Mouse (Mus musculus): ENCODE results near the gene Oasl2. TPM values are rescaled to one million over a fixed set of nuclear protein-coding genes. Genes with fewer than 3 reads are reported as not detected.
"Not testable (repeated sequence)": the region's sequence is repeated elsewhere in the genome, so short reads cannot be mapped to it uniquely, and the experiment has no call there.

Gene Oasl2
- total and polyA plus RNA-seq, 3 experiments = 0.33 TPM; not detected in 2

DNA sequence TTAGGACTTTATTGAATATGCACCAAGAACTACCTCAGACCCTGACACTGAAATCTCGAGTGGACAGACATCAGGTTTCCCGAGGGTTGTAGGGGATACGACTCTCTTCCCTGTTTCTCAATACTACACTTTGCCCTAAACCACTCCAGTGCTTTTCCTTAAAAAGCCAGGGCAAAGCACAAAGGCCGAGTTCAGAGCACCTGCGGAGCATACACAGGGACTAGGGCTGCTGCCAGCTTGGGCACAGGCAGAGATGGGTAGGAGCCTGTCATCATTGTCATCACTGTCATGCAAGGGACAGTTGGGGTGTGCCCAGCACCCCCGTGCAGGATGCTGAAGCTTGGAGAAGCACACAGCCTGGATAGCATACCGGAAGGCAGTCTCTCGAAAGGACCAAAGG, 36.5 kb downstream of the Oasl2 start:
- peaks cover 70% of the 10 kb centered on the region for H3K36me3 ChIP-seq (replicated peaks)
- no peak overlapping the region for H3K4me3 ChIP-seq (ENCODE audit: low read depth, low read length)
- ATAC-seq (ENCODE audit: extremely low read depth, insufficient number of reproducible peaks, low FRiP score, poor library complexity, severe bottlenecking) = no peak
- DNase-seq (ENCODE audit: low spot score) = no peak
- no peaks in the 10 kb centered on the region for H3K9me3 ChIP-seq (replicated peaks)
- TF ChIP-seq CTCF (IDR thresholded peaks at IDR 0.05; ENCODE audit: low read depth, low read length) (no peak), GATA2 (IDR thresholded peaks at IDR 0.05; ENCODE audit: borderline replicate concordance, low read depth, low read length) (no peak), TAL1 (conservative IDR thresholded peaks at IDR 0.05; ENCODE audit: low read depth, low read length) (no peak), GATA1 (IDR thresholded peaks at IDR 0.05; ENCODE audit: borderline replicate concordance, low read length) (no peak), POLR2AphosphoS5 (IDR thresholded peaks at IDR 0.05; ENCODE audit: insufficient replicate concordance, low read depth, low read length) (no peak)
- peaks cover 8% of the 10 kb centered on the region; the same call in 1 of the 2 replicates for H3K4me1 ChIP-seq (ENCODE audit: insufficient read depth, low read depth, low read length)
- peaks cover 31% of the 10 kb centered on the region for H3K27me3 ChIP-seq (ENCODE audit: insufficient read depth, low read length)

DNA sequence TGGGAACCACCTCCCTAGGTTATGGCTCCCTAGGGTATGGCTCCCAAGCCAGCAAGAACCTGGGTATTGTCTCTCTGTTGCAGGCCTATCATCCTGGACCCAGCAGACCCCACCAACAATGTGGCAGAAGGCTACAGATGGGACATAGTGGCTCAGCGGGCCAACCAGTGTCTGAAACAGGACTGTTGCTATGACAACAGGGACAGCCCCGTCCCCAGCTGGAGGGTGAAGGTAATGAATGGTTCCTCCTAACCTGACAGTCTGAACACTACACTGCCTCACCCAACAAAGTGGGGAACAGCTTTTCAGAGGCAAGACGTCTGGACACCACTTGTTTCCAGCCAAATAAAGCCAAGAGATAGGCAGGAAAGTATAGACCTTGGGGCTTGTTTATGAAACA, 39.1 kb downstream of the Oasl2 start:
- peaks cover 23% of the 10 kb centered on the region for H3K27me3 ChIP-seq (ENCODE audit: insufficient read depth, low read length)
- DNase-seq (ENCODE audit: low spot score) = no peak
- H3K36me3 ChIP-seq (replicated peaks) = peaks cover 55% of the 10 kb centered on the region
- TF ChIP-seq CTCF (IDR thresholded peaks at IDR 0.05; ENCODE audit: low read depth, low read length) = no peak
- no peak for TF ChIP-seq POLR2AphosphoS5 (IDR thresholded peaks at IDR 0.05; ENCODE audit: insufficient replicate concordance, low read depth, low read length)
- no peak for TF ChIP-seq GATA1 (IDR thresholded peaks at IDR 0.05; ENCODE audit: borderline replicate concordance, low read length)
- TF ChIP-seq TAL1 (conservative IDR thresholded peaks at IDR 0.05; ENCODE audit: low read depth, low read length) = no peak
- TF ChIP-seq GATA2 (IDR thresholded peaks at IDR 0.05; ENCODE audit: borderline replicate concordance, low read depth, low read length) = no peak
- no peak for ATAC-seq (ENCODE audit: extremely low read depth, insufficient number of reproducible peaks, low FRiP score, poor library complexity, severe bottlenecking)
- H3K4me1 ChIP-seq (ENCODE audit: insufficient read depth, low read depth, low read length) = peaks cover 8% of the 10 kb centered on the region; the same call in 1 of the 2 replicates
- H3K9me3 ChIP-seq (replicated peaks) = no peaks in the 10 kb centered on the region
- no peak overlapping the region for H3K4me3 ChIP-seq (ENCODE audit: low read depth, low read length)

DNA sequence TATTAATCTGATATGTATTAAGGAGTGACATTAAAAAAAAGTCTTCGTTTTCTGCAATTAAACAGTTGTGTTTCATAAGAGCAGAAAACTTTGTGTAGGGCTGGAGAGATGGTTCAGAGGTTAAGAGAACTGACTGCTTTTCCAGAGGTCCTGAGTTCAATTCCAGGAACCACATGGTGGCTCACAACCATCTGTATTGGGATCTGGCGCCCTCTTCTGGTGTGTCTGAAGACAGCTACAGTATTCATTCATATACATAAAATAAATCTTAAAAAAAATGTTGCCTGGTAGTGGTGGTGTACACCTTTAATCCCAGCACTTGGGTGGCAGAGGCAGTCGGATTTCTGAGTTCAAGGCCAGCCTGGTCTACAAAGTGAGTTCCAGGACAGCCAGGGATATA, 44.4 kb downstream of the Oasl2 start:
- not testable (repeated sequence) for H3K27me3 ChIP-seq (ENCODE audit: insufficient read depth, low read length); DNase-seq (ENCODE audit: low spot score); H3K9me3 ChIP-seq (replicated peaks); ATAC-seq (ENCODE audit: extremely low read depth, insufficient number of reproducible peaks, low FRiP score, poor library complexity, severe bottlenecking); H3K4me3 ChIP-seq (ENCODE audit: low read depth, low read length)
- Histone ChIP-seq H3K4me1 (ENCODE audit: insufficient read depth, low read depth, low read length) (peaks cover 21% of the 10 kb centered on the region), H3K36me3 (replicated peaks) (peaks cover 46% of the 10 kb centered on the region)

DNA sequence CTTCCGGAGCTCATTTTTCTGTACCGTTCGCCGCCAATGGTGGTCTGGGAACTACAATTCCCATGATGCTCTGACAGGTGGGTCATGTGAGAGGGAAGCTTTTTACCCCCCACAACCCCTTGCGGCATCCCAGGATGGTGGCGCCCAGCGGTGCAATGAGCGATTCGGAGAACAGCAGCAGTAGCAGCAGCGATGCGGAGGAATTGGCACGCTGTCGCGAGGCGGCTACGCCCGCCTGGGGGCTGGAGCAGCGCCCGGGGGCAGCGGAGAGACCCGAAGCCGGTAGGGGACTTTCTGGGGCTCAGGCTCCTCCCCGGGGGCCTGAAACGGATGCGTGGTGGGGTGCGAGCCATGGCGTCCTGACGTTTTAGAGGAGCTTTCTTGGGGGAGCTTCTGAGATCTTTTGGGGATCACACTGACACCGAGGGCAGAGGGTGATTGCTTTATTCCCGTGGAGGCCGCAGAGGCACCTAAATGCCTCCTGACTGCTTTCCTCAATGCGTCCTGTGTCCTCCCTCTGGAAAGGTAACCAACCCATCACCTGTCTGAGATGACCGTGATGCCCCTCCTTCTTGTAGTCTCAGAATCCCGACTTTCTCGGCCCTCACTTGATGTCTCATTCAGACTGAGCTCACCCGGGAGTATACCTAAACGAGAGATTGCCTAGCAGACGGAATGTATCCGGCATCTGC, 45.5 kb downstream of the Oasl2 start, which contains the start of gene 2210016L21Rik:
Gene 2210016L21Rik, plus strand, starts transcription at position 85 of the 692 bp plus-strand sequence.
- ATAC-seq (ENCODE audit: extremely low read depth, insufficient number of reproducible peaks, low FRiP score, poor library complexity, severe bottlenecking) = peak; percentile 81
- H3K27me3 ChIP-seq (ENCODE audit: insufficient read depth, low read length) = peaks cover 5% of the 10 kb centered on the region
- peak; percentile 96 for DNase-seq (ENCODE audit: low spot score)
- peaks cover 47% of the 10 kb centered on the region for H3K36me3 ChIP-seq (replicated peaks)
- peaks cover 16% of the 10 kb centered on the region for H3K4me1 ChIP-seq (ENCODE audit: insufficient read depth, low read depth, low read length)
- peak within 1 kb of the TSS; percentile 80 for H3K4me3 ChIP-seq (ENCODE audit: low read depth, low read length)
- no peaks in the 10 kb centered on the region for H3K9me3 ChIP-seq (replicated peaks)
- TF ChIP-seq GATA1 (IDR thresholded peaks at IDR 0.05; ENCODE audit: borderline replicate concordance, low read length) = no peak
- TF ChIP-seq CTCF (IDR thresholded peaks at IDR 0.05; ENCODE audit: low read depth, low read length) = no peak
- no peak for TF ChIP-seq POLR2AphosphoS5 (IDR thresholded peaks at IDR 0.05; ENCODE audit: insufficient replicate concordance, low read depth, low read length)
- no peak for TF ChIP-seq TAL1 (conservative IDR thresholded peaks at IDR 0.05; ENCODE audit: low read depth, low read length)
- no peak for TF ChIP-seq GATA2 (IDR thresholded peaks at IDR 0.05; ENCODE audit: borderline replicate concordance, low read depth, low read length)

DNA sequence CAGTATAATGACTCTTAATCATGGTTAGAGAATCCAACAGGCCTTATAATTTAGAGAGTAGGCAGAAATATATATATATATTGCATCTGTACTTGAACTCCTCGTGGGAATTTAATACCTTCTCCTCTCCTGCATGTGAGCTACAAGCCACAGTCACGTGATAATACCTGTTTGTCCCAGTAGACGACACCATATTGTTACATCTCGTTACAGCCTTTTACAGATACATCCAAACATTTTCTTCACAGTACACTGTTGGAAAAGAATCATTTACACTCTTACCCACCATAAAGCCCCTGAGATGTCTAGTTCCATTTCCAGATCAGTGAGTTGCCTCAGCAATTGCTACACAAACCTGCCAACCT, 46.0 kb downstream of the Oasl2 start:
- TF ChIP-seq GATA1 (IDR thresholded peaks at IDR 0.05; ENCODE audit: borderline replicate concordance, low read length) = no peak
- Histone ChIP-seq H3K27me3 (ENCODE audit: insufficient read depth, low read length) (no peaks in the 10 kb centered on the region; the same call in 1 of the 2 replicates), H3K9me3 (replicated peaks) (no peaks in the 10 kb centered on the region), H3K4me1 (ENCODE audit: insufficient read depth, low read depth, low read length) (peaks cover 13% of the 10 kb centered on the region), H3K4me3 (ENCODE audit: low read depth, low read length) (peak overlapping the region; percentile 80), H3K36me3 (replicated peaks) (peaks cover 47% of the 10 kb centered on the region)
- ATAC-seq (ENCODE audit: extremely low read depth, insufficient number of reproducible peaks, low FRiP score, poor library complexity, severe bottlenecking) (no peak), DNase-seq (ENCODE audit: low spot score) (no peak)

DNA sequence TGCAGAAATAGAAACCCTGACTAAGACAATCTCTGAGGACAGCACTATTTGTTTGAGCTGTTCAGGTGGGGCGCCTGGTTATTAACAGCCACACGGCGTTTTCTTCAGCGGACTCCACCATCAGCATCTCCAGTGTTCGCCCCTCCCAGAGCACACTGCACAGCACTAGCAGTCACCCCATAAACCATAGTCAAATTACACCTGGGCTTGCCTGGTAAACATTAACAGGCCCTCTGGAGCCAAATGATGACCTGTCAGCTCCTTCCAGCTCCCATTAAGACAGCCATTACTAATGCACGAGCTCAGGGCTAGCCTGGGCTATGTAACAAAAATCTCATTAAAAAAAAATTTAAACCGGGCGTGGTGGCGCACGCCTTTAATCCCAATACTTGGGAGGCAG, 48.3 kb downstream of the Oasl2 start:
- DNase-seq (ENCODE audit: low spot score) (no peak), ATAC-seq (ENCODE audit: extremely low read depth, insufficient number of reproducible peaks, low FRiP score, poor library complexity, severe bottlenecking) (no peak)
- Histone ChIP-seq H3K4me1 (ENCODE audit: insufficient read depth, low read depth, low read length) (peaks cover 13% of the 10 kb centered on the region), H3K4me3 (ENCODE audit: low read depth, low read length) (no peak overlapping the region), H3K27me3 (ENCODE audit: insufficient read depth, low read length) (no peaks in the 10 kb centered on the region), H3K9me3 (replicated peaks) (no peaks in the 10 kb centered on the region), H3K36me3 (replicated peaks) (peaks cover 66% of the 10 kb centered on the region)
- TF ChIP-seq CTCF (IDR thresholded peaks at IDR 0.05; ENCODE audit: low read depth, low read length) = no peak

DNA sequence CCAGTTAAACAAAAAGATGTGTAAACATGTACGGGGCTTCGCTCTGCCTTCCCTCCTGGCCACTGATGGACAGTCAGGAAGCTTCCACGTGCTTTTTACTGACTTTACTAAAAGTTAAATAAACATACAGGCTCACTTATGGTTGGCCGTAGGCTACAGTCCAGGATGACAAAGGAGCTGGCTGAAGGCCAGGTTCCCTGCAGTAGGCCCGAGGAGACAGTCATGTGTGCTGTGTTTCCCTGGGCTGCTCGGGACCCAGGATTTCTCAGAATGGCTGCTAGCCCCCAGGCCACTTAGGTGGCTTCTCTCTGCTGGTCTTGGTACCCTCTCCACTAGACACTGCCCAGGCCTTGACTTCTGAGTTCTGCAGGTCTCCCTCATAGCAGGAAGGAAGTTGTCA, 52.2 kb downstream of the Oasl2 start:
- no peak for ATAC-seq (ENCODE audit: extremely low read depth, insufficient number of reproducible peaks, low FRiP score, poor library complexity, severe bottlenecking)
- H3K9me3 ChIP-seq (replicated peaks) = no peaks in the 10 kb centered on the region
- TF ChIP-seq GATA1 (IDR thresholded peaks at IDR 0.05; ENCODE audit: borderline replicate concordance, low read length) (no peak), CTCF (IDR thresholded peaks at IDR 0.05; ENCODE audit: low read depth, low read length) (no peak), POLR2AphosphoS5 (IDR thresholded peaks at IDR 0.05; ENCODE audit: insufficient replicate concordance, low read depth, low read length) (no peak), TAL1 (conservative IDR thresholded peaks at IDR 0.05; ENCODE audit: low read depth, low read length) (no peak), GATA2 (IDR thresholded peaks at IDR 0.05; ENCODE audit: borderline replicate concordance, low read depth, low read length) (no peak)
- H3K4me1 ChIP-seq (ENCODE audit: insufficient read depth, low read depth, low read length) = peaks cover 5% of the 10 kb centered on the region
- H3K4me3 ChIP-seq (ENCODE audit: low read depth, low read length) = no peak overlapping the region
- DNase-seq (ENCODE audit: low spot score) = no peak
- peaks cover 67% of the 10 kb centered on the region for H3K36me3 ChIP-seq (replicated peaks)
- H3K27me3 ChIP-seq (ENCODE audit: insufficient read depth, low read length) = peaks cover 8% of the 10 kb centered on the region; the same call in 1 of the 2 replicates
